Mouse (Mus musculus) right cerebral cortex, adult 18-20 months (tissue): ENCODE results near the gene Cntfr.
"Not testable (repeated sequence)": the region's sequence is repeated elsewhere in the genome, so short reads cannot be mapped to it uniquely, and the experiment has no call there.

Experiments
- DNase-seq: peaks from one replicate; pipeline ENCODE4 v3.0.0; 2022; ENCODE audit warnings: mixed read lengths

The Cntfr gene

GRCm38 (mm10) chr4:41708192-41708745 lies 11.4 kb upstream of the Cntfr start:
- no peak for DNase-seq

GRCm38 (mm10) chr4:41707011-41707535 lies 10.2 kb upstream of the Cntfr start:
- DNase-seq = peak; percentile 87

- no peak for DNase-seq
Measured at GRCm38 (mm10) chr4:41705922-41706754, 9.2 kb upstream of the Cntfr start.

GRCm38 (mm10) chr4:41704651-41705050 lies 7.8 kb upstream of the Cntfr start:
- no peak for DNase-seq

GRCm38 (mm10) chr4:41702226-41702625 lies 5.3 kb upstream of the Cntfr start:
- not testable (repeated sequence) for DNase-seq

- DNase-seq = not testable (repeated sequence)
Measured at GRCm38 (mm10) chr4:41700224-41700623, 3.3 kb upstream of the Cntfr start.

- DNase-seq = not testable (repeated sequence)
Measured at GRCm38 (mm10) chr4:41699783-41700182, 2.9 kb upstream of the Cntfr start, which contains the start of gene Il11ra1. TSS of gene Il11ra1 (plus strand) at chr4:41699989.

GRCm38 (mm10) chr4:41698421-41699016 lies 1.6 kb upstream of the Cntfr start:
- DNase-seq = not testable (repeated sequence)

GRCm38 (mm10) chr4:41696452-41696851 lies 437 bp downstream of the Cntfr start:
- DNase-seq = not testable (repeated sequence)

- not testable (repeated sequence) for DNase-seq
Measured at GRCm38 (mm10) chr4:41695800-41696199, 1.1 kb downstream of the Cntfr start.

- DNase-seq = not testable (repeated sequence)
Measured at GRCm38 (mm10) chr4:41693511-41693910, 3.4 kb downstream of the Cntfr start.

- DNase-seq = not testable (repeated sequence)
Measured at GRCm38 (mm10) chr4:41690014-41690413, 6.9 kb downstream of the Cntfr start.

GRCm38 (mm10) chr4:41688562-41688961 lies 8.3 kb downstream of the Cntfr start:
- not testable (repeated sequence) for DNase-seq

- not testable (repeated sequence) for DNase-seq
Measured at GRCm38 (mm10) chr4:41685882-41686492, 10.9 kb downstream of the Cntfr start.

- not testable (repeated sequence) for DNase-seq
Measured at GRCm38 (mm10) chr4:41684931-41685453, 11.9 kb downstream of the Cntfr start.

- DNase-seq = not testable (repeated sequence)
Measured at GRCm38 (mm10) chr4:41684131-41684930, 12.6 kb downstream of the Cntfr start.

- not testable (repeated sequence) for DNase-seq
Measured at GRCm38 (mm10) chr4:41683303-41683702, 13.6 kb downstream of the Cntfr start.

- DNase-seq = no peak
Measured at GRCm38 (mm10) chr4:41682789-41683188, 14.1 kb downstream of the Cntfr start.

GRCm38 (mm10) chr4:41681947-41682346 lies 14.9 kb downstream of the Cntfr start:
- no peak for DNase-seq

- DNase-seq = peak; percentile 30
Measured at GRCm38 (mm10) chr4:41681176-41681575, 15.7 kb downstream of the Cntfr start.

GRCm38 (mm10) chr4:41679291-41679690 lies 17.6 kb downstream of the Cntfr start:
- no peak for DNase-seq

GRCm38 (mm10) chr4:41678863-41679262 lies 18.0 kb downstream of the Cntfr start:
- DNase-seq = no peak
